Mouse (Mus musculus) heart, embryonic 13.5 days (tissue): ENCODE measurements at regions not wholly inside any gene's neighbourhood (a gene's known extent, or its start where the extent isn't known, plus 50 kb on each side); places are given as distances from the start of the nearest gene placed in this dataset.

Experiments used
- ATAC-seq: fragments of 200-750 bp; cut with Nextera tagmentation; 2 replicates; pipeline ENCODE4 v1.8.0; 2017; ENCODE audit warnings: moderate TSS enrichment; ENCODE audit not compliant: insufficient number of reproducible peaks, low FRiP score, low TSS enrichment; ENCODE audit errors: extremely low read depth
- H3K27ac ChIP-seq: fragments of 300-500 bp; sonication (generic); replicated peaks from 2 replicates; pipeline ENCODE4 v1.5.1; 2015; ENCODE audit warnings: moderate library complexity, mild to moderate bottlenecking, inconsistent platforms
- H3K27me3 ChIP-seq: fragments of 300-500 bp; sonication (generic); replicated peaks from 2 replicates; pipeline ENCODE4 v1.6.1; 2015; ENCODE audit warnings: mild to moderate bottlenecking, inconsistent platforms
- H3K36me3 ChIP-seq: fragments of 300-500 bp; sonication (generic); 2 replicates; pipeline ENCODE4 v1.6.1; 2015; ENCODE audit warnings: mild to moderate bottlenecking, inconsistent platforms
- H3K4me1 ChIP-seq: fragments of 300-500 bp; sonication (generic); 2 replicates; pipeline ENCODE4 v1.6.1; 2015; ENCODE audit warnings: inconsistent platforms
- H3K4me2 ChIP-seq: fragments of 300-500 bp; sonication (generic); 2 replicates; pipeline ENCODE4 v1.6.1; 2015; ENCODE audit warnings: inconsistent platforms, mild to moderate bottlenecking, moderate library complexity
- H3K4me3 ChIP-seq: fragments of 300-500 bp; sonication (generic); 2 replicates; pipeline ENCODE4 v1.5.1; 2015; ENCODE audit warnings: moderate library complexity, mild to moderate bottlenecking, inconsistent platforms
- H3K9ac ChIP-seq: fragments of 300-500 bp; sonication (generic); 2 replicates; pipeline ENCODE4 v1.6.1; 2015; ENCODE audit warnings: inconsistent platforms, mild to moderate bottlenecking, moderate library complexity
- H3K9me3 ChIP-seq: fragments of 300-500 bp; sonication (generic); 2 replicates; pipeline ENCODE4 v1.6.1; 2016; ENCODE audit warnings: inconsistent platforms
- WGBS: fragments of 180-500 bp; shearing (Covaris S2); methylation state at CpG from one replicate; pipeline ENCODE4 v1.1.7; 2015; ENCODE audit warnings: mixed read lengths; 5-methylcytosine and 5-hydroxymethylcytosine counted together

GRCm38 (mm10) chr6:81782815-81783435 is 140.5 kb upstream of the Gcfc2 start:
- Histone ChIP-seq H3K36me3 (no peaks in the 10 kb centered on the region), H3K9me3 (no peaks in the 10 kb centered on the region), H3K27me3 (no peaks in the 10 kb centered on the region), H3K27ac (no peak overlapping the region), H3K4me2 (no peak overlapping the region), H3K9ac (no peak overlapping the region), H3K4me1 (no peaks in the 10 kb centered on the region), H3K4me3 (no peak overlapping the region)
- WGBS = 75% methylated on average over 8 of the region's 8 CpGs
- ATAC-seq = no peak

GRCm38 (mm10) chr6:81795281-81795680 is 128.2 kb upstream of the Gcfc2 start:
- no peak for ATAC-seq
- Histone ChIP-seq H3K27ac (no peak overlapping the region), H3K4me1 (no peaks in the 10 kb centered on the region), H3K9ac (no peak overlapping the region), H3K27me3 (no peaks in the 10 kb centered on the region), H3K4me3 (no peak overlapping the region), H3K36me3 (no peaks in the 10 kb centered on the region), H3K4me2 (no peak overlapping the region), H3K9me3 (no peaks in the 10 kb centered on the region)
- 71% methylated on average over 6 of the region's 6 CpGs for WGBS

- H3K4me3 ChIP-seq = no peak overlapping the region
- H3K27ac ChIP-seq = no peak overlapping the region
- no peak overlapping the region for H3K4me2 ChIP-seq
- no peaks in the 10 kb centered on the region for H3K36me3 ChIP-seq
- WGBS = 82% methylated on average over 3 of the region's 3 CpGs
- no peaks in the 10 kb centered on the region for H3K4me1 ChIP-seq
- no peaks in the 10 kb centered on the region for H3K27me3 ChIP-seq
- ATAC-seq = no peak
- H3K9ac ChIP-seq = no peak overlapping the region
- no peaks in the 10 kb centered on the region for H3K9me3 ChIP-seq
Measured at GRCm38 (mm10) chr6:81800822-81801221, 122.6 kb upstream of the Gcfc2 start.

GRCm38 (mm10) chr6:81801804-81802203 is 121.7 kb upstream of the Gcfc2 start:
- Histone ChIP-seq H3K27ac (no peak overlapping the region), H3K27me3 (no peaks in the 10 kb centered on the region), H3K4me1 (no peaks in the 10 kb centered on the region), H3K9ac (no peak overlapping the region), H3K9me3 (no peaks in the 10 kb centered on the region), H3K36me3 (no peaks in the 10 kb centered on the region), H3K4me2 (no peak overlapping the region), H3K4me3 (no peak overlapping the region)
- no peak for ATAC-seq
- WGBS = 70% methylated on average over 3 of the region's 3 CpGs

GRCm38 (mm10) chr6:81805942-81806341 is 117.5 kb upstream of the Gcfc2 start:
- Histone ChIP-seq H3K27ac (no peak overlapping the region), H3K9ac (no peak overlapping the region), H3K36me3 (no peaks in the 10 kb centered on the region), H3K4me2 (no peak overlapping the region), H3K4me1 (no peaks in the 10 kb centered on the region), H3K4me3 (no peak overlapping the region), H3K9me3 (no peaks in the 10 kb centered on the region), H3K27me3 (no peaks in the 10 kb centered on the region)
- 77% methylated on average over 11 of the region's 11 CpGs for WGBS
- ATAC-seq = no peak

- Histone ChIP-seq H3K27ac (no peak overlapping the region), H3K4me2 (no peak overlapping the region), H3K36me3 (no peaks in the 10 kb centered on the region), H3K9ac (no peak overlapping the region), H3K4me1 (no peaks in the 10 kb centered on the region), H3K27me3 (no peaks in the 10 kb centered on the region), H3K9me3 (no peaks in the 10 kb centered on the region), H3K4me3 (no peak overlapping the region)
- 79% methylated on average over 13 of the region's 13 CpGs for WGBS
- no peak for ATAC-seq
Measured at GRCm38 (mm10) chr6:81808712-81809111, 114.8 kb upstream of the Gcfc2 start.

GRCm38 (mm10) chr6:81815248-81815961 is 108.1 kb upstream of the Gcfc2 start:
- ATAC-seq = no peak
- Histone ChIP-seq H3K4me1 (no peaks in the 10 kb centered on the region), H3K27ac (no peak overlapping the region), H3K4me3 (no peak overlapping the region), H3K36me3 (no peaks in the 10 kb centered on the region), H3K9ac (no peak overlapping the region), H3K27me3 (no peaks in the 10 kb centered on the region), H3K9me3 (no peaks in the 10 kb centered on the region), H3K4me2 (no peak overlapping the region)
- 47% methylated on average over 8 of the region's 8 CpGs for WGBS

- H3K27ac ChIP-seq = no peak overlapping the region
- no peaks in the 10 kb centered on the region for H3K36me3 ChIP-seq
- H3K4me1 ChIP-seq = no peaks in the 10 kb centered on the region
- WGBS = 64% methylated on average over 7 of the region's 7 CpGs
- no peaks in the 10 kb centered on the region for H3K9me3 ChIP-seq
- no peak overlapping the region for H3K4me2 ChIP-seq
- no peak overlapping the region for H3K9ac ChIP-seq
- no peak for ATAC-seq
- no peak overlapping the region for H3K4me3 ChIP-seq
- H3K27me3 ChIP-seq = no peaks in the 10 kb centered on the region
Measured at GRCm38 (mm10) chr6:81815962-81816338, 107.5 kb upstream of the Gcfc2 start.

- H3K36me3 ChIP-seq = no peaks in the 10 kb centered on the region
- no peak overlapping the region for H3K4me2 ChIP-seq
- no peak overlapping the region for H3K27ac ChIP-seq
- H3K4me1 ChIP-seq = no peaks in the 10 kb centered on the region
- no peaks in the 10 kb centered on the region for H3K9me3 ChIP-seq
- no peaks in the 10 kb centered on the region for H3K27me3 ChIP-seq
- WGBS = 71% methylated on average over 9 of the region's 9 CpGs
- no peak for ATAC-seq
- H3K9ac ChIP-seq = no peak overlapping the region
- H3K4me3 ChIP-seq = no peak overlapping the region
Measured at GRCm38 (mm10) chr6:81817050-81817827, 106.2 kb upstream of the Gcfc2 start.

GRCm38 (mm10) chr6:81818573-81818972 is 104.9 kb upstream of the Gcfc2 start:
- no peak overlapping the region for H3K4me3 ChIP-seq
- no peak overlapping the region for H3K27ac ChIP-seq
- H3K27me3 ChIP-seq = no peaks in the 10 kb centered on the region
- no peak overlapping the region for H3K4me2 ChIP-seq
- no peak overlapping the region for H3K9ac ChIP-seq
- no peaks in the 10 kb centered on the region for H3K4me1 ChIP-seq
- WGBS = 91% methylated on average over 10 of the region's 10 CpGs
- ATAC-seq = no peak
- H3K9me3 ChIP-seq = no peaks in the 10 kb centered on the region
- no peaks in the 10 kb centered on the region for H3K36me3 ChIP-seq

GRCm38 (mm10) chr6:81820078-81820477 is 103.4 kb upstream of the Gcfc2 start:
- no peak for ATAC-seq
- H3K36me3 ChIP-seq = no peaks in the 10 kb centered on the region
- WGBS = 71% methylated on average over 5 of the region's 5 CpGs
- no peaks in the 10 kb centered on the region for H3K9me3 ChIP-seq
- H3K4me3 ChIP-seq = no peak overlapping the region
- H3K27ac ChIP-seq = no peak overlapping the region
- no peak overlapping the region for H3K4me2 ChIP-seq
- H3K27me3 ChIP-seq = no peaks in the 10 kb centered on the region
- no peaks in the 10 kb centered on the region for H3K4me1 ChIP-seq
- H3K9ac ChIP-seq = no peak overlapping the region
